8 mouse cellular contexts compared by ENCODE assay signal in genomic region chr17:32363821-32364301, GRCm38 (mm10). TPM values are rescaled to one million over a fixed set of nuclear protein-coding genes. Genes with fewer than 3 reads are reported as not detected.
DNase-seq lines count a peak whose midpoint lies in the region; ATAC-seq and TF ChIP-seq lines count a peak whose summit lies in the region.

No protein-coding gene starts in this region.

- TF ChIP-seq POLR2A in cortical plate, adult 2 months (IDR thresholded peaks at IDR 0.05; ENCODE audit: extremely low read depth, insufficient read depth, low read length), result no peak

- H3K9ac ChIP-seq in hindbrain, embryonic 15.5 days, result peak overlapping the region; percentile 74

- no peak for TF ChIP-seq CTCF in cortical plate, adult 2 months (IDR thresholded peaks at IDR 0.05; ENCODE audit: extremely low read depth, insufficient read depth, low read length)

- no peaks in the 10 kb centered on the region for H3K9me3 ChIP-seq in hindbrain, embryonic 15.5 days
- no peaks in the 10 kb centered on the region for H3K9me3 ChIP-seq in midbrain, embryonic 10.5 days (replicated peaks)

- under 1% methylated on average over 25 of the region's 50 CpGs for WGBS in hindbrain, embryonic 15.5 days
- WGBS in midbrain, embryonic 10.5 days, result under 1% methylated on average over 35 of the region's 50 CpGs

- peak overlapping the region; percentile 87 for H3K4me2 ChIP-seq in hindbrain, embryonic 15.5 days

- DNase-seq in cerebellum, adult 9-10 months, result peak; percentile 38
- DNase-seq in cerebellum, adult 8-10 months, result no peak
- DNase-seq in 3134 (ENCODE audit: extremely low read depth, insufficient read length, low spot score), result peak; percentile 42
- DNase-seq in midbrain, embryonic 10.5 days (ENCODE audit: low spot score), result no peak
- peak; percentile 27 for DNase-seq in yolk sac, embryonic 10.5 days (ENCODE audit: low spot score)
- no peak for DNase-seq in gastrocnemius, postnatal 36 days

- peaks cover 2% of the 10 kb centered on the region for H3K4me1 ChIP-seq in cortical plate, adult 2 months (ENCODE audit: control insufficient read depth, insufficient read depth, low read length)
- H3K4me1 ChIP-seq in hindbrain, embryonic 15.5 days (replicated peaks), result peaks cover 34% of the 10 kb centered on the region
- peaks cover 36% of the 10 kb centered on the region for H3K4me1 ChIP-seq in midbrain, embryonic 10.5 days

- peak; percentile 54 for ATAC-seq in hindbrain, embryonic 15.5 days (ENCODE audit: low FRiP score, low read depth)

- H3K36me3 ChIP-seq in hindbrain, embryonic 15.5 days, result peaks cover 34% of the 10 kb centered on the region
- peaks cover 40% of the 10 kb centered on the region for H3K36me3 ChIP-seq in midbrain, embryonic 10.5 days

- H3K27ac ChIP-seq in cortical plate, adult 2 months (ENCODE audit: insufficient read depth, low read length), result no peak overlapping the region
- peak overlapping the region; percentile 78 for H3K27ac ChIP-seq in hindbrain, embryonic 15.5 days (replicated peaks)
- H3K27ac ChIP-seq in midbrain, embryonic 10.5 days (replicated peaks), result peak overlapping the region; percentile 98

- intact Hi-C loops in gastrocnemius, postnatal 36 days (cut with DNase I), result loop anchor here (2.0 kb wide), 1 partner anchor 25 kb away; the partner anchor contains the start of gene Wiz

- peak overlapping the region; percentile 82 for H3K4me3 ChIP-seq in cortical plate, adult 2 months (ENCODE audit: insufficient read depth, low read length)
- H3K4me3 ChIP-seq in hindbrain, embryonic 15.5 days, result peak overlapping the region; percentile 82
- H3K4me3 ChIP-seq in midbrain, embryonic 10.5 days, result peak overlapping the region; percentile 97

- no peaks in the 10 kb centered on the region for H3K27me3 ChIP-seq in hindbrain, embryonic 15.5 days
- 0 out of 2 replicates have a peak, but pooled peaks cover 4% of the 10 kb centered on the region for H3K27me3 ChIP-seq in midbrain, embryonic 10.5 days (ENCODE audit: low read depth, poor library complexity, severe bottlenecking)

RNA-seq across cellular contexts. Expression of gene Akap8l, which starts 13.5 kb away (rescaled TPM):
- polyA plus RNA-seq in cortical plate, adult 2 months (2012; rRNA removed), result 363 and 441 TPM in 2 replicates
- 161 and 171 TPM in 2 replicates for polyA plus RNA-seq in hindbrain, embryonic 15.5 days (2015; fragmentation: Nextera tagmentation; extraction: Ambion mirVana)
- 90.2 and 106 TPM in 2 replicates for polyA plus RNA-seq in midbrain, embryonic 10.5 days (2016; fragmentation: Nextera tagmentation; extraction: Ambion mirVana)
- 10 to 100 TPM; 24.9 to 30.0 TPM for total RNA-seq in gastrocnemius, postnatal 36 days (2021)

RNA-seq across cellular contexts. Expression of gene Wiz, which starts 25.4 kb away (rescaled TPM):
- 36.9 and 37.8 TPM in 2 replicates for polyA plus RNA-seq in cortical plate, adult 2 months (2012; rRNA removed)
- 38.7 and 45.8 TPM in 2 replicates for polyA plus RNA-seq in hindbrain, embryonic 15.5 days (2015; fragmentation: Nextera tagmentation; extraction: Ambion mirVana)
- 22.3 and 25.6 TPM in 2 replicates for polyA plus RNA-seq in midbrain, embryonic 10.5 days (2016; fragmentation: Nextera tagmentation; extraction: Ambion mirVana)
- total RNA-seq in gastrocnemius, postnatal 36 days (2021), result 10 to 100 TPM; 11.2 to 11.6 TPM

RNA-seq across cellular contexts. Expression of gene Rasal3, which starts 39.5 kb away (rescaled TPM):
- 4.8 and 5.3 TPM in 2 replicates for polyA plus RNA-seq in cortical plate, adult 2 months (2012; rRNA removed)
- 0.42 and 0.65 TPM in 2 replicates for polyA plus RNA-seq in hindbrain, embryonic 15.5 days (2015; fragmentation: Nextera tagmentation; extraction: Ambion mirVana)
- 0.40 and 0.42 TPM in 2 replicates for polyA plus RNA-seq in midbrain, embryonic 10.5 days (2016; fragmentation: Nextera tagmentation; extraction: Ambion mirVana)
- total RNA-seq in gastrocnemius, postnatal 36 days (2021), result 1 to 10 TPM in 1 of 2 experiments, under 1 TPM in 1; 0.76 to 2.0 TPM

RNA-seq across cellular contexts. Expression of gene Akap8, which starts 42.8 kb away (rescaled TPM):
- 87.3 and 95.9 TPM in 2 replicates for polyA plus RNA-seq in cortical plate, adult 2 months (2012; rRNA removed)
- polyA plus RNA-seq in hindbrain, embryonic 15.5 days (2015; fragmentation: Nextera tagmentation; extraction: Ambion mirVana), result 102 and 106 TPM in 2 replicates
- 130 and 140 TPM in 2 replicates for polyA plus RNA-seq in midbrain, embryonic 10.5 days (2016; fragmentation: Nextera tagmentation; extraction: Ambion mirVana)
- total RNA-seq in gastrocnemius, postnatal 36 days (2021), result 10 to 100 TPM; 26.5 to 38.3 TPM

Comparison
In these comparisons a context has a peak if more than half of its experiments do, and no peak if none do; other contexts are left out.
1. DNase-seq: peak in cerebellum, adult 9-10 months (single experiment), 3134 (single experiment) and yolk sac, embryonic 10.5 days (single experiment); none in cerebellum, adult 8-10 months (single experiment), midbrain, embryonic 10.5 days (single experiment) and gastrocnemius, postnatal 36 days (0 of 2).
2. Peak in every context shown above with its lines, with median percentiles within 50 percentile points of each other: H3K4me3 ChIP-seq.